Mouse (Mus musculus) 3T3-L1 (cell line): ENCODE results near the gene Anks1b.

Experiments used
- DNase-seq: peaks from one replicate; pipeline ENCODE4 v3.0.0-alpha.2; 2015; ENCODE audit warnings: low read depth, low spot score

Gene Anks1b

GRCm38 (mm10) chr10:90947608-90948373 lies 1074.5 kb downstream of the Anks1b start:
- no peak for DNase-seq

GRCm38 (mm10) chr10:90953103-90953709 lies 1079.9 kb downstream of the Anks1b start:
- no peak for DNase-seq

- no peak for DNase-seq
Observed at GRCm38 (mm10) chr10:90953821-90954220, 1080.5 kb downstream of the Anks1b start.

GRCm38 (mm10) chr10:90960374-90960773 lies 1087.1 kb downstream of the Anks1b start:
- DNase-seq: no peak

GRCm38 (mm10) chr10:90964511-90964910 lies 1091.2 kb downstream of the Anks1b start:
- no peak for DNase-seq

- DNase-seq: no peak
Observed at GRCm38 (mm10) chr10:90965671-90966315, 1092.5 kb downstream of the Anks1b start.

GRCm38 (mm10) chr10:90966821-90967220 lies 1093.5 kb downstream of the Anks1b start:
- no peak for DNase-seq

GRCm38 (mm10) chr10:90968247-90968646 lies 1094.9 kb downstream of the Anks1b start:
- no peak for DNase-seq

- no peak for DNase-seq
Observed at GRCm38 (mm10) chr10:90969355-90970174, 1096.3 kb downstream of the Anks1b start.

GRCm38 (mm10) chr10:90970560-90970959 lies 1097.3 kb downstream of the Anks1b start:
- DNase-seq: peak; percentile 19

GRCm38 (mm10) chr10:90974084-90974483 lies 1100.8 kb downstream of the Anks1b start:
- DNase-seq: peak; percentile 38

GRCm38 (mm10) chr10:90974491-90974890 lies 1101.2 kb downstream of the Anks1b start:
- peak; percentile 42 for DNase-seq

GRCm38 (mm10) chr10:90981811-90982210 lies 1108.5 kb downstream of the Anks1b start:
- DNase-seq: no peak

GRCm38 (mm10) chr10:90983046-90983445 lies 1109.7 kb downstream of the Anks1b start:
- no peak for DNase-seq

GRCm38 (mm10) chr10:90990340-90990739 lies 1117.0 kb downstream of the Anks1b start:
- DNase-seq: no peak

- no peak for DNase-seq
Observed at GRCm38 (mm10) chr10:90992237-90992636, 1118.9 kb downstream of the Anks1b start.

- no peak for DNase-seq
Observed at GRCm38 (mm10) chr10:90993869-90994268, 1120.6 kb downstream of the Anks1b start.

- DNase-seq: peak; percentile 65
Observed at GRCm38 (mm10) chr10:90999899-91000298, 1126.6 kb downstream of the Anks1b start.

GRCm38 (mm10) chr10:91001421-91001820 lies 1128.1 kb downstream of the Anks1b start:
- DNase-seq: no peak

- DNase-seq: no peak
Observed at GRCm38 (mm10) chr10:91005858-91006538, 1132.7 kb downstream of the Anks1b start.
